18 mouse cellular contexts compared by ENCODE assay signal in the genomic region with DNA sequence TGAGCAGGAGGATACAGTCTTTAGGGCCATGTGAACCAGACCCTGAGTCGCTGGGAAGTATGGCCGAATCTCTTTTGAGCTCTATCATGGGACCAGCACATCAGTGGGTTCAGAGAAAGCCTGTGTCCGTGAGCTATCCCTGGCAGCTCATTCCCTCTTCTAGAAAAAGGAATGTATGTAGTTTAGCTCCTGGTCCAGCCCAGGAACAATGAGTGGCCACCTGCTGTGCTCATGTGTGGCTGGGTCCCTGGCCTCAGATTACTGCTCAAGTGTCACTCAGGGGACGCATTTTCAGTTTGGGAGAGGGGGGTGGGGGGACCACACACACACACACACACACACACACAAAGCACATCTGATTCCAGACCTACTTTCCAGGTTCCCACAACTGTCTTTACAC. TPM values are rescaled to one million over a fixed set of nuclear protein-coding genes. Genes with fewer than 3 reads are reported as not detected.
DNase-seq lines count a peak whose midpoint lies in the region; ATAC-seq lines count a peak whose summit lies in the region.
"Had no signal": no experiment of that assay in that cellular context is flagged by ENCODE, and none has a peak within 500 bp of the region (broad histone marks: within the 10 kb centered on the region; RNA-seq: fewer than 3 reads in every experiment).

No protein-coding gene starts in this region.

- DNase-seq in R1 (ENCODE audit: low read depth, low spot score) (peak; percentile 35), ZHBTc4 (ENCODE audit: low read depth, low spot score) (peak; percentile 35)
- DNase-seq in retina, postnatal 1 day: peak; percentile 64
- DNase-seq in ovary, postnatal 14 days (ENCODE audit: low spot score): no peak
- DNase-seq: adrenal gland, postnatal 10 days; cerebellum, adult 11 months; cerebellum, adult 8-10 months; cerebellum, postnatal 14 days; gastrocnemius, postnatal 10 days; heart, adult 2 months had no signal

- 86% methylated on average over 4 of the region's 4 CpGs for WGBS in intestine, embryonic 16.5 days
- WGBS in intestine, embryonic 15.5 days: 87% methylated on average over 4 of the region's 4 CpGs

- no peaks in the 10 kb centered on the region for H3K4me1 ChIP-seq in intestine, embryonic 16.5 days (ENCODE audit: control insufficient read depth, insufficient read depth, low read length)
- no peaks in the 10 kb centered on the region for H3K4me1 ChIP-seq in intestine, embryonic 15.5 days (replicated peaks)
- H3K4me1 ChIP-seq: forebrain, embryonic 15.5 days had no signal

- no peaks in the 10 kb centered on the region for H3K9me3 ChIP-seq in intestine, embryonic 16.5 days (ENCODE audit: control insufficient read depth, low read length)
- H3K9me3 ChIP-seq in intestine, embryonic 15.5 days: no peaks in the 10 kb centered on the region
- H3K9me3 ChIP-seq: embryonic facial prominence, embryonic 12.5 days; forebrain, embryonic 15.5 days; heart, embryonic 15.5 days; hindbrain, embryonic 10.5 days had no signal

- no peak overlapping the region for H3K4me3 ChIP-seq in intestine, embryonic 16.5 days (ENCODE audit: low read length)
- H3K4me3 ChIP-seq in intestine, embryonic 15.5 days (replicated peaks): no peak overlapping the region
- H3K4me3 ChIP-seq: embryonic facial prominence, embryonic 12.5 days; forebrain, embryonic 15.5 days; heart, adult 2 months; heart, embryonic 15.5 days; hindbrain, embryonic 10.5 days had no signal

- H3K27me3 ChIP-seq in intestine, embryonic 16.5 days (replicated peaks; ENCODE audit: control insufficient read depth, insufficient read depth, low read length): no peaks in the 10 kb centered on the region
- no peaks in the 10 kb centered on the region for H3K27me3 ChIP-seq in intestine, embryonic 15.5 days (replicated peaks)
- H3K27me3 ChIP-seq: embryonic facial prominence, embryonic 12.5 days; forebrain, embryonic 15.5 days; heart, embryonic 15.5 days had no signal

- ATAC-seq in intestine, embryonic 16.5 days: 0 out of 2 replicates have a peak, but pooled peaks have one; percentile 3
- no peak for ATAC-seq in intestine, embryonic 15.5 days
- ATAC-seq: forebrain, embryonic 15.5 days had no signal

- H3K4me2 ChIP-seq in intestine, embryonic 16.5 days (ENCODE audit: low read depth, low read length): no peak overlapping the region
- no peak overlapping the region for H3K4me2 ChIP-seq in intestine, embryonic 15.5 days (replicated peaks)
- H3K4me2 ChIP-seq: embryonic facial prominence, embryonic 12.5 days; forebrain, embryonic 15.5 days; heart, embryonic 11.5 days; heart, embryonic 15.5 days; hindbrain, embryonic 14.5 days had no signal

- H3K9ac ChIP-seq in intestine, embryonic 16.5 days (ENCODE audit: low read depth, low read length): no peak overlapping the region
- no peak overlapping the region for H3K9ac ChIP-seq in intestine, embryonic 15.5 days
- H3K9ac ChIP-seq: embryonic facial prominence, embryonic 12.5 days; forebrain, embryonic 15.5 days; heart, embryonic 15.5 days; hindbrain, embryonic 14.5 days had no signal

- peaks cover 7% of the 10 kb centered on the region; the same call in 1 of the 2 replicates for H3K36me3 ChIP-seq in intestine, embryonic 16.5 days (ENCODE audit: control insufficient read depth, insufficient read depth, low read length)
- no peaks in the 10 kb centered on the region for H3K36me3 ChIP-seq in intestine, embryonic 15.5 days
- H3K36me3 ChIP-seq: forebrain, embryonic 15.5 days had no signal

- no peak overlapping the region for H3K27ac ChIP-seq in intestine, embryonic 16.5 days (ENCODE audit: low read length)
- no peak overlapping the region for H3K27ac ChIP-seq in intestine, embryonic 15.5 days
- H3K27ac ChIP-seq: embryonic facial prominence, embryonic 12.5 days; forebrain, embryonic 15.5 days; heart, adult 2 months; heart, embryonic 15.5 days; hindbrain, embryonic 14.5 days had no signal

RNA-seq across cellular contexts. Expression of gene Gnb1l, which starts 26.1 kb away (rescaled TPM):
- polyA plus RNA-seq in intestine, embryonic 16.5 days (2015; fragmentation: Nextera tagmentation; extraction: Ambion mirVana): 13.3 and 14.4 TPM in 2 replicates
- polyA plus RNA-seq in intestine, embryonic 15.5 days (2015; fragmentation: Nextera tagmentation; extraction: Ambion mirVana): 13.8 and 14.0 TPM in 2 replicates

RNA-seq across cellular contexts. Expression of gene Rtl10, which starts 26.3 kb away (rescaled TPM):
- 2.0 and 2.4 TPM in 2 replicates for polyA plus RNA-seq in intestine, embryonic 16.5 days (2015; fragmentation: Nextera tagmentation; extraction: Ambion mirVana)
- 3.2 and 3.4 TPM in 2 replicates for polyA plus RNA-seq in intestine, embryonic 15.5 days (2015; fragmentation: Nextera tagmentation; extraction: Ambion mirVana)

RNA-seq across cellular contexts. Expression of gene Comt, which starts 45.8 kb away (rescaled TPM):
- polyA plus RNA-seq in intestine, embryonic 16.5 days (2015; fragmentation: Nextera tagmentation; extraction: Ambion mirVana): 109 and 110 TPM in 2 replicates
- polyA plus RNA-seq in intestine, embryonic 15.5 days (2015; fragmentation: Nextera tagmentation; extraction: Ambion mirVana): 89.5 and 97.1 TPM in 2 replicates

RNA-seq across cellular contexts. Expression of gene Txnrd2, which starts 46.2 kb away (rescaled TPM):
- 28.4 and 29.8 TPM in 2 replicates for polyA plus RNA-seq in intestine, embryonic 16.5 days (2015; fragmentation: Nextera tagmentation; extraction: Ambion mirVana)
- 25.4 and 25.8 TPM in 2 replicates for polyA plus RNA-seq in intestine, embryonic 15.5 days (2015; fragmentation: Nextera tagmentation; extraction: Ambion mirVana)
